Mouse (Mus musculus) A20 (cell line): ENCODE data around the gene Bcr.

ENCODE experiments used
- DNase-seq: peaks from one replicate; pipeline ENCODE4 v3.0.0-alpha.2; 2011; ENCODE audit warnings: low read depth, low spot score

Gene Bcr

DNA sequence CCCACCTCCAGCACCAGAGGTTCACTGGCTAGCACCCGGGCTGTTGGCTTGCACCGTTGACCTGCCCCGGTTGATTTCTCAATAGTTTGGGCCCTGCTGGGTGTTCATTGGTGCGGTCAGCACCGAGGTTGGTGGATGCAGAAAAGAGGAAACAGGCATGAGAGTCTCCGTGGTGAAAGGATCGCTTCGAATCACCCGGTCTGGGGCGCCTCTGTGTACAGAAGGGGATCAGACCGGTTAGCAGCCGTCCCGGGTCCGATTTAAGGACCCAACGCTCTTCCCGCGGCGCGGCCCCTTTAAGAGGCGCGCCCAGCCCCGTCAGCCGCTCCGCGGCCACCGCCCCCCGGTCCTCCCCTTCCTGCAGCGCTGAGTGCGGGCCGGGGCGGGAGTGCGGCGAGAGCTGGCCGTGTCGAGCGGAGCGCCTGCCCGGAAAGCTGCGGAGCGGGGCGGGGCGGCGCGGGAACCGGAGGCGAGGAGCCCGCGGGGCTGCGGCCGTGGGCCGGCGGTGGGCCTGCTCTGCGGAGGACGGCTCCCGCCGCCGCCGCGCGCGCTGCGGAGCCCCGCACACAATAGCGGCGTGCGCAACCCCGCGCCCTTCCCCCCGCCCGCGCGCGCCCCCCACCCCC, at the start of gene Bcr:
TSS of gene Bcr (plus strand) at position 376 of the 626 bp plus-strand sequence.
- peak; percentile 87 for DNase-seq

DNA sequence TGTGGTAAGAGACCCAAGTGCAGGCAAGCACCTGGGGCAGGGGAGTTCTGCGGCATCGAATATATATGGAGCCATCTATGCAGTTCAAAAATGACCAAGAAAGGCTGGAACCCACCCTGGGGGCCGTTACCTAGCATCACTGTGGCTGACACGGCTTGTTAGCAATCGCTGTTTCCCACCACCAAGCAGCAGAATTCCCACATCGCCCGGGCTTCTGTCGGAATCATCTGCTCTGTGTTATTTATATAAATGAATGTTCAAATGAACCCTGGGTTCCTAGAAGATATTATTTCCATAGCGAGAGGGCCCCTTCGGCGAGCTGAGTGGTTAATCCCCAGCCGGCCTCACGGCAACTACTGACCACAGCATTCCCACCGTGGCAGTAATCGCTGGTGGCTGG, 49.7 kb upstream of the Bcr start:
- DNase-seq: no peak

DNA sequence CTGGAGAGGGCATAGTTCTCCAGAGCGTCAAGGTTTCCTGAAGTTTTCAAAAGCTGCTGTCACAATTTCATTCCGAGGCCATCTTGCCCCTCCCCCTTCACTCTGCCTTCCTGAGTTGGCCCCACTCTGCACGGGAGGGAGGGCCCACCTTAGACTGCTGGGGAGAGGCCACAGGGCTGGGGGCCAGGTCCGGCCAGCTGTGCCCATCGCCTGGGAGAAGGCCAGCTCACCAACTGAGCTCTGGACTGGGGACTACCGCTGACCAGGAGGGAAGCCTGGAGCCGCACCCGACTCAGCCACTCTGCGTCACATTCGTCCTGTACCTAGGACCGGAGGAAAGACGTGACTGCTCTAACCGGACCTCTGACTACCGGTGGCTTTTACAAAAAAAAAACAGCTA, 44.9 kb upstream of the Bcr start:
- DNase-seq: no peak

DNA sequence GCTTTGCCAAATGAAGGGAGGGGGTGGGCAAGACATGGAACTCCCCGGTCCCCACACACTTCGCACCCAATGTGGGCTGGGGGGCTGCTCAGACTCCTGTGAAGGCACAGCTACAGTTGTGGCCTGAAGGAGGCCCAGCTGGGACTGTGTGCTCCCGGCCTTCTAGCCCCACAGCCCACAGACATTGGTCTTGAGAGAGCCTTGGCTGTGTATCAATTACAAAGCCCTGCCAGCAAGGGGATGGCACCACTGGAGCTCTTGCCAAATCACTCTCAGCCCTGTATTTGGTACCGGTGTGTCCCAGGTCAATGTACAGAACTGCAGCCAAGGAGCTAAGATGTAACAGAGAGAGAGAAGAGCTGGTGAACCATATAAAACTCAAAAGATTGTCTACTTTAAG, 43.9 kb upstream of the Bcr start:
- DNase-seq: no peak

DNA sequence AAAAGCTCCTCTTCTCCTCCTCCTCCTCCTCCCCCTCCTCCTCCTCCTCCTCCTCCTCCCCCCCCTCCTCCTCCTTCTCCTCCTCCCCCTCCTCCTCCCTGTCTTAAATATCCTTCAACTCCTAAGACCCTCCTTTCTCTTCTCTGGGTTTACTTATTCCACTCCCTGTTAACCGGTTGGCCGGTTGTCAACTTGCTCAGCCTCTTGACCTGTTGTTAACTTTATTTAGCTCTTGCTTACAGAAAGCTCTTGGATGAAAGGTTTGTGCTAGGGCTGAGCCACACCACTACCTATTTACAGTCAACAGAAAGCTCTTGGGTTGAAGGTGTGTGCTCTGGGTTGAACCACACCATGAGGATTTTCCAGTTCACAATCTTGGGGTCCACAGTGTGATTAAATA, 40.1 kb upstream of the Bcr start:
- DNase-seq: no peak

DNA sequence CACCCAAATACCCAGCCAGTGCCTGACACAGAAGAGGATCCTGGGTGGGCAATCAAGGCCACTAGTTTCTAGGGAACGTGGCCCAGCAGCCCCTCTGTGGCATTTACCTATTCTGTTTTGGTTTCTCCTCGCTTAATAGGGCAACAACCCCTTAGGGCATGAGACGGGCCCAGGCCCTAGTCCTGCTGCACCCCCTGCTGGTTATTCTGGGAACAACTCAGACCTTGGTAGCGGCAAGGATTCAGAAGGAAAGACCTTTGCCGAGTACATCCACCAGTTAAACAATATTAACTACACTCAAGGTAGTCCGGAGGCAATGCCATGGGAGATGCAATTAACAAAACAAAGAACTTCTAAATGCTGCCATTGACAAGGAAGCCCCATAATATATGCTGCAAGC, 39.3 kb upstream of the Bcr start:
- DNase-seq: peak; percentile 77

DNA sequence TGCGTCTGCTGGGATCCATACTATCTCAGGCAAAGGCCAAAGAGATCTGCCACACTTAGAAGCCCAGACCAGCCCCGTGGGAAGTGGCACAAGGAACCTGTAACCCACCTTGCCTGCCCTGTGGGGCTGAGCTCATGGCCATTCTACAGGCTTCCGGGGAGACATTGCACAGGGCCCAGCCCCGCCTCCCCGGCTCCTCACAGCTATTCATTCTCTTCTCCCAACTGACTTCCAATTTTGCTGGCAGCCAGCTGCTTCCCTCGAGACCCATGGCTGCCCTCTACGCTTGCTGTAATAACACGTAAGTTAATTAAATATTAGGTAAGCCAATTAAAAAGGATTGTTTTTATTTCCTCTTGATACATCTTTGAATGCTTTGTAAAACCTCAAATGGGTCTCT, 33.9 kb upstream of the Bcr start:
- no peak for DNase-seq

DNA sequence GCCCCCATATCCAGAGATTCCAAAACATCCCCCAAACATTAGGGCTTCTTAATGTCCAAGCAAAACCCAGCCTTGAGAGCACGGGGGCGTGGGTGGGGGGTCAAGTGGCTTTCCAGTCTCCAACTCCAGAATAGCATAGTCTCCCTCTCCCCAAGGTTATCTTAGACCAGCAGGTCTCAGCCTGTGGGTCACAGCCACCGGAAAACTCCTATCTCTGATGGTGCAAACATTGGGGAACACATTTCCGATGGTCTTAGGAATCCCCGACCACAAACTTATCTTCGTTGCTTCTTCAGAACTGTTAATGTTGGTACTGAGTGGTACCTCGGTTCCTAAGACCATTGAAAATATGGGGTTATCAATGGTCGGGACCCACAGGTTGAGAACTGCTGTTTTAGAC, 31.6 kb upstream of the Bcr start:
- DNase-seq: no peak

DNA sequence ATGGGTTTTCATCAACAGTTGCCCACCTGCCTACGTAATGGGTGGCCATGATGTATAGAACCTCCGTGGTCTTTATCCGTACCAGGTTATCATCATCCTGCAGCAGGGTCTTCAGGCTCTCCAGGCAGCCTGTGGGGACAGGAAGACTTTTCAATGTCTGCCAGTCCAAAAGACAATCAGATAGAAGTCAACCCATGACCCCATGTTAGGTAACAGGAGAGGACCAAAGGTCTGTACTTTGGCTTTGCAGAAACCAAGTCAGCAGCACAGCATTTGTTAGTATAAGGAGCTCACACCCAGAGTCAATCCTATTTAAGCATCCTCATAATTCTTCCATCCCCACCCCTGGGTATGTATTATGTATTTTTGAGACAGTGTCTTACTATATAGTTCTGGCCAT, 30.7 kb upstream of the Bcr start:
- no peak for DNase-seq

DNA sequence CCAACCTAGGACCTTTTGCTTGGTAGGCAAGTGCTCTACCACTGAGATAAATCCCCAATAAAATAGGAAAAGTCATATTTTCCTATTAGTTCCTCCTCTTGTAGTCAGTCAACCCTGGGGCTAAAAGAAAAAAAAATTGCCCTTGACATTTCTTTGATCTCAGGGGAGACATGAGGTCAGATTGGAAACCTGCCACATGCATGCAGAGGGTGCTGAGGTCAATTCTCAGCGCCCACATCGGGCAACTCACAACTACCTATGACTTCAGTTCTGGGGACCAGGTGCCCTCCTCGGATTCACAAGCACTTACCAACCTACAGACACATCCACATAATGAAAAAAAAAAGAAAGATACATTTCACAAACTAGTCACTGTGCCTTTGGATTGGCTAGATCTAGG, 30.2 kb upstream of the Bcr start:
- no peak for DNase-seq

DNA sequence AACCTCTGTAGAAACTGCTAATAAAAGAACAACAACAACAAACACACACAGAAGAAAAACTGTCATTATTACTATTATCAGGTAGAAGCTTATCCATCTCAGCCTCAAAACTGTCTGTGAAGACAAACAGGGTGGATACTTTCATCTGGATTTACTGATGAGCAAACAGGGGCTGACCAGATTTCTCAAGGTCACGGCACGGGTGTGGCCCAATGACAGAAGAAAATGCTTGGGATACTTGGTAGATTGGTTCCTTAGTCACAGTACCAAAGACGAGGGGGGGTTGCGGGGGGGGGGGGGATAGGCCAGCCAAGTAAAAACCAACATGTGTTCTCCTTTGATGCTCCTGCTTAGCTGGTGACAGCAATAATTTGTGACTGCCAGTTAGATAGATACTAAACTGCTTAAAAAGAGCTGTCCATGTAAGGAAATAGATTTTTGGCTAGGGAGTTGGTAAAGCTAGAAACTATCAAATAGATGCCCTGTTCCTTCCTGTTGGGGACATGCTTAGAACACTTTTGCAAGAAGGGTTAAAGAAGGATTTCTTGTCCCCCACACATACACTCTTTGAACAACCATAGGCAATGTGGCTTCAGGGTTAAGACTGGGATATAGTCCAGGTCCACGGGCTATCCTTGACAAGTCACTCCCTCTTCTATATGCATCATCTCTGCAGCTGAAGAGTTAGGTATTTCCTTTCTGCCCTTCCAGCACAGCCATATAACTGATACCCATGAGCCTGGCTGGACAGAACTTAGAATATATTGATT, 28.9 kb upstream of the Bcr start:
- DNase-seq: no peak

DNA sequence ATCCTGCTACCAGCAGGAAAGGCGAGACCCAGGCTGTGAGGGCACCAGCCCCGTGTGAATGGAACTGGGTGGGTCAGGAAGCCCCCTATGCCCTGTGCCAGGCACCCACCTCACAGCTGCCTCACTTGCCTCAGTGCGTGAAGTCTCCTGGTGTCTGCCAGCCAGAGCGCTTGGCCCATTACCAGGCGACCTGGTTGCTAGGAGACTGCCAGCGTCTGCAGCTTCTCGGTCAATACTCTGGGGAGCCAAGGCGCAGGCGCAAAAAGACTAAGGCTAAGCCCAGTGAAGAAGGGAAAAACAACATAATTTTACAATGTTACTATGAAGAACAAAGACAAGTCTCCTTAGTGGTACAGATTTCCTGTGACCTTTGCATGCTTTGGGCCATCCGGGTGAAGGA, 28.0 kb upstream of the Bcr start, which contains the start of gene Rsph14:
TSS of gene Rsph14 (minus strand) at position 192 of the 400 bp plus-strand sequence.
- DNase-seq: no peak

DNA sequence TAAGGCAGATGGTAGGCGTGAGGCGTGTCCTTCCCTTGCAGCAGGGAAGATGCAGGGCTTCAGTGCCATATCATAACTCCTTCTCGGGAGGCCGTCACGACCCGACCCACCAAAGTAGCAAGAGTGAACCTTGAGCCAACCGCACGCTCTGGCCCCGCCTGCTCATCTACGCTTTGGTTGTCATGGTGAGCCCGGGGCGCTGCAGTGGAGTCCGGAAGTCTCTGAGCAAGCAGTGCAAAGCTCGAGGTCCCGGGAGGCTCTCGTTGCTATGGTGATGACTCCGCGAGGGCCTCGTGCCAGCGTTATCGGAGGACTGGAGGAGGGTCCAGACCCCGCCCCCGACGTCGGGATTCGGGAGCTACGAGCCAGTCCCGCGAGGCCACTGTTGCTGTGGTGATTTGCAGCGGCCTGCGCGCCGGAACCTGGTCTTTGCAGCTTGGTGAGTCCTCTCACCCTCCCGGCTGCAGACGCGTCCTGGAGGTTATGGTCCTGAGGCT, 23.5 kb upstream of the Bcr start, which contains the start of gene Rab36:
TSS of gene Rab36 (plus strand) at position 176 of the 497 bp plus-strand sequence.
- peak; percentile 86 for DNase-seq

DNA sequence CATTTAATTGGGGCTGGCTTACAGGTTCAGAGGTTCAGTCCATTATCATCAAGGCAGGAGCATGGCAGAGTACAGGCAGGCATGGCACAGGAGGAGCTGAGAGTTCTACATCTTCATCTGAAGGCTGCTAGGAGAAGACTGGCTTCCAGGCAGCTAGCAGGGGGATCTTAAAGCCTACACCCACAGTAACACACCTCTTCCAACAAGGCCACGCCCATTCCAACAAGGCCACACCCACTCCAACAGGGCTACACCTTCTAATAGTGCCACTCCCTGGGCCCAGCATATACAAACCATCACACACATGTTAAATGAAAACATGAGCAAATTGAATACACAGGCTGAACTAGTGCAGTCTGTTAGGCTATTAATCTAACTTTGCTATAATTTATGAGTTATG, 18.3 kb upstream of the Bcr start:
- peak; percentile 29 for DNase-seq

DNA sequence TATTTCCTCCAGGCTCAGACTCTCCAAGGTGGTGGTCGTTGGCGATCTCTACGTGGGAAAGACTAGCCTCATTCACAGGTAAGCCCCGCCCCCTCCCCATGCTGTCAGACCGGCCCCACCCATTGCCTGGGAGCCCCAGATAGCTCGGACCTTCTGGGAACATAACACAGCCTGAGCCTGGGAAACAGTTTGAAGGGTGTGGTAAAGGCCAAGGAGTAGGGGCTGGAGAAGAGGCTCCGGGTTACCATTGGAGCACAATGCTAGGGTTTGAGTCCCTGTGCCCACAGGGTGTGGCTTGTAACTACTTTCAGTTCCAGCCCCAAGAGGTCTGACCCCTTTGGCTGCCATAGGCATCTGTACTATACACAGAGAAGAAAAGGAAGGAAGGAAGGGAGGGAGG, 15.9 kb upstream of the Bcr start:
- DNase-seq: no peak

DNA sequence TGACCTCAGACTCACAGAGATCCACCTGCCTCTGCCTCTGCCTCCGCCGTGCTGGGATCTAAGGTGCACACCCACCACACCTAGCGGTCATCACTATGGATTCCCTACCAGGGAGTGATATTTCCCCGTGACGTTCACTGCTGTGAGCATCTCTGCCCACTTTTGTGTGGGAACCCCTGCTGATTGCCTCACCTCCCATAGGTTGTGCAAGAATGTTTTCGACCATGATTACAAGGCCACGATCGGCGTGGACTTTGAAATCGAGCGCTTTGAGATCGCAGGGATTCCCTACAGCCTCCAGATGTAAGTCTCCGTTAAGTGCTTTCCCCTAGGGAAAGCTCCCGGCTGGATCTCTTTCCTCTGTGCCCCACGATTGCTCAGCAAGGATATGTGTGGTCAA, 14.6 kb upstream of the Bcr start:
- no peak for DNase-seq

DNA sequence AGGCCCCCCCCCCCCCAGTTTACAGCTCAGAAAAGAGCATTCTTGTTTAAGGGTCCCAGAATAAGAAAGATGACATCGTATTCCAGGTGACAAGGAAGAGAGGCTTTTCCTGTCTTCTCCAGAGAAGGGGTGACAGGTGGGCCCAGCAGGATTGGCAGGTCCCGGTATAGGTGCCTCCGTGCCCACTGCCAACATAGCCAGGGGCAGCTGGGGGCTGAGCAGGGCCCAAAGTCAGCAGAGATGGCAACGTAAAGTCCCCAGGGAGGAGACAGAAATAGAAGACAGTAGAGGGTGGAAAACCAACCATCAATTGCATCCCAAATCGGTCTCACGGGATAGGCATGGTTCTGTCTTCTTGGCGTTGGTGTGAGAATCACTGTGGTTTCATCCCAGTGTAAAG, 11.7 kb upstream of the Bcr start:
- DNase-seq: no peak

DNA sequence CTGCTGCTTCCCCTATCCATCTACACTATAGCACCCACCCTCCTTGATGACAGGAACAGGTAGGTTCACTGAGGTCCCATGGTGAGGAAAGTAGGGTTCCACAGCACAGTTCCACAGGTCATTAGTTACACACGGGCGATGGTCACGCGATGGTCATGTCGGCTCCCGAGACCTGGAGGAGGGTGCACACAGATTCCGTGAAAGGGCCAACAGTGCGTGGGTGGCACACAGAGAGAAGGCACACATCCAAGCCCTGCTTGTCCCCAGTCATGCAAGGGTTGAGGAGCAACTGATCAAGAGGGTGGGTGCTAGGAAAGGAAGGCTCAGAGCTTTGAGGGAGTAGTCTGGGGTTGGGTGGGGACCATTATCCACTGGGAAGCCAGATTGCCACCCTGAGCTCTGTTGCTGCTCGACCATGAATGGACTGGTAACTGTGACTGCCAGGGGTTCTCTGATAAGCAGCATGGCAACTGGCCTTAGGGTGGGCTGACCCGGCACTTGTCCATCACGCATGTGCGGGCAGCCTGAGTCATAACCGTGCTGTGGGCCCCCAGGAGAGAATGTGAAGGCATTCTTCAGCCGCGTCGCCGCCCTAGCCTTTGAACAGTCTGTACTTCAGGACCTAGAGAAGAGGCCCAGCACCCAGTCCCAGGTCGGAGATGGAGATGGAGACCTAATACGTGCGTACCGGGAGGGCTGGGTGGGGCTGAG, 8.9 kb upstream of the Bcr start:
- DNase-seq: no peak

DNA sequence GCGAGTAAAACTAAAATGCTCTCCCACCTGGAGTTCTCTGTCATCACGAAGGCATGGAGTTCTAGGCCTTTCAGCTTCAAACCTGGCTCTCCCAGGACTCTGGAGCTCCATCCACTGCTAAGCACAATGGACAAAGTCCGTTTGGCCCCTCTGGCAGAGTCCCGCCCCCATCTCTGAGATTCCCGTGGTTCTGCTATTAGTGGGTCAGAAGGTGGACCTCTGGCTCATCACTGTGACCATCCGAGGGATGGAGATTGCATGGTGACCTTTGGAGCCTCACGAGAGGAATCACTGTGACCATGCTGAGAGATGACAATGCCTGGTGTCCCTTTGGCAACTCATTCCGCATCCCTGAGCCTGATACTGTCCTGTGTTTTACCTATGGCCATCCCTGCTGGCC, 7.5 kb upstream of the Bcr start:
- no peak for DNase-seq

DNA sequence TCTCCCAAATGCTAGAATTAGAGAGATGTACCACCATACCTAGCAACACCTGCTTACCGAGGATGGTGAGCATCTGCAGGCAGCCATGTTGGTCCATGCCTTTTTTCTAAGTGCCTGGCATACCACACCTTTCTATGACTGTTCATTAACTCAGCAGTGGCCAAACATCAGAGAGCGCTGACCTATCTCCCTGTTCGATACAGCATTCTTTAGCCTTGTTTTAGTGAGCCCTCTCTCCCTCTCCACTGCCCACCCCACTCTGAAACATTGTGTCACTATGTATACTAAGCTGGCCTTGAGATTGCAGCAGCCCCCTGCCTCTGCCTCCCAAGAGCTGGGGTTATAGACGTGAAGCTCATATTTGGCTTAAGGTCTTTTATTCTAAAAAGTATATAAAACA, 6.7 kb upstream of the Bcr start:
- no peak for DNase-seq

DNA sequence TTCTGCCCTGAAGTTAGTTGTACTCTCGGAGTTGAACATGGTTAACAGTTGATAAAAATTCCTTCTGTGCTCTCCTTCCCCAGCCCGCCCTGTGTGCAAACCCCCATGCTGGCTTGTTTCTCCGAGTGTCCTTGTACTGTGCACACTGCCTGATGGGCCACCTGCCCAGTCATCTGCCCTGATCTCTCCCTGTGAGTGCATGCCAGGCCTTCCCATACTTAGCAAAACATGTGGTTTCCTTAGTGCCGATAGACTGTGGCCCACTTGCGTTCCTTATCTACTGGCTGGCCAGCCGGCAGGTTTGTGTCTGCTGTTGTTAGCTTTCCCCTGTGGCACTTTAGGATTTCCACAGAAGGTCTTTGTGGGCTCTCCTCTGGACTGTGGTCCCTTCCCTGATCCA, 6.3 kb upstream of the Bcr start:
- DNase-seq: no peak

DNA sequence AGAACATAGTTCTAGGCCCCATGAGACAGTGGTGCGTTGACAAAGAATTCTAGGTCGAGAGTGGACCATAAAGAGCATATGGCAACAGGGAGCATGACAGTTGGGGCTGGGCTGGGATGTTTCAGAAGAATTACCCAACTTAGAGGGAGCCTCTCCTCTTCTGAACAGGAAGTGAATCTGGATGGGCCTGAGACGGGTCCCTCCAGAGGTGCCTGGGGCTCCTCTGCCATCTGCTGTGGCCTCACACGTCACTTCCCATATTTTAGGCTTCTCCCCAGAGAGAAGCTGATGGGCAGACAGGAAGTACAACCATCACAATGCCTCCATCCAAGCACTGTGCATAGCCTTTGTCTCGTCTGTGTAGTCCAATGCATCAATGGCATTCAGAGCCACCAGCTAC, 4.7 kb upstream of the Bcr start:
- peak; percentile 84 for DNase-seq

DNA sequence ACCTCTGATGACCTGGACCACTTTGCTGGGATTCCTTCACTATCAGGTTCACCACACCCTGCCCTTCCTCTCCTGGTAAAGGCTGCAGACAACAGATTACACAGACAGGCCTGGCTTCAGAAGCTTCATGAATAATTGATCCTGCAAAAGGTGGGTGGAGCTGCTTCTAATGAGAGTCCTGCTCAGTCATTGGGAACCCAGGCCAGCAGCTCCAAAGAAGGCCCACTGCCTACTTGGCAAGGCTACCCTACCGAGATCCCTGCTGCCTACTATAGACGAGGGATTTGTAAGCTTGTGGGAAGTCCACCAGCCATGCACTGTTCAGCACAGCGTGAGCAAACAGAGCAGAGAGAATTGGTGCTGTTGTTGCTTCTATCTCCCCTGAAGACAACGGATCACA, 4.1 kb upstream of the Bcr start:
- DNase-seq: no peak
